Comparison of ENCODE assay signal across 14 mouse cellular contexts in genomic region chr1:162008631-162009067, GRCm38 (mm10). TPM values are rescaled to one million over a fixed set of nuclear protein-coding genes. Genes with fewer than 3 reads are reported as not detected.
DNase-seq lines count a peak whose midpoint lies in the region; ATAC-seq lines count a peak whose summit lies in the region.
"Had no signal": no experiment of that assay in that cellular context is flagged by ENCODE, and none has a peak within 500 bp of the region (broad histone marks: within the 10 kb centered on the region; RNA-seq: fewer than 3 reads in every experiment).

No protein-coding gene starts in this region.

- peak overlapping the region; percentile 69 for H3K27ac ChIP-seq in heart, embryonic 11.5 days (ENCODE audit: low read depth, low read length)
- H3K27ac ChIP-seq in embryonic facial prominence, embryonic 11.5 days (replicated peaks; ENCODE audit: low read depth, low read length), result peak overlapping the region; percentile 96
- peak overlapping the region; percentile 66 for H3K27ac ChIP-seq in heart, embryonic 15.5 days
- 0 out of 2 replicates have a peak overlapping the region, but pooled peaks have one; percentile 25 for H3K27ac ChIP-seq in midbrain, embryonic 13.5 days
- H3K27ac ChIP-seq: liver, embryonic 12.5 days had no signal

- H3K4me2 ChIP-seq in heart, embryonic 11.5 days, result no peak overlapping the region
- H3K4me2 ChIP-seq in embryonic facial prominence, embryonic 11.5 days (ENCODE audit: low read depth, low read length), result no peak overlapping the region
- H3K4me2 ChIP-seq in heart, embryonic 15.5 days, result no peak overlapping the region
- no peak overlapping the region for H3K4me2 ChIP-seq in midbrain, embryonic 13.5 days (replicated peaks)
- H3K4me2 ChIP-seq: liver, embryonic 12.5 days had no signal

- DNase-seq in heart, postnatal 4 days, result no peak
- peak; percentile 67 for DNase-seq in embryonic facial prominence, embryonic 11.5 days (ENCODE audit: low spot score)
- DNase-seq in urinary bladder, postnatal 10 days (ENCODE audit: low spot score), result no peak
- no peak for DNase-seq in cerebellum, adult 8-10 months
- DNase-seq: cerebellum, adult 18-20 months; kidney, postnatal 14 days; right cerebral cortex, postnatal 14 days; thymus, postnatal 36 days had no signal

- H3K4me3 ChIP-seq in heart, embryonic 11.5 days (ENCODE audit: low read depth, low read length), result no peak overlapping the region
- H3K4me3 ChIP-seq in embryonic facial prominence, embryonic 11.5 days (ENCODE audit: low read depth, low read length), result no peak overlapping the region
- H3K4me3 ChIP-seq in heart, embryonic 15.5 days, result no peak overlapping the region
- H3K4me3 ChIP-seq in midbrain, embryonic 13.5 days (replicated peaks), result no peak overlapping the region
- H3K4me3 ChIP-seq: liver, embryonic 12.5 days had no signal

- H3K4me1 ChIP-seq in heart, embryonic 11.5 days (ENCODE audit: control insufficient read depth, insufficient read depth, low read length), result peaks cover 36% of the 10 kb centered on the region
- H3K4me1 ChIP-seq in embryonic facial prominence, embryonic 11.5 days (ENCODE audit: control insufficient read depth, insufficient read depth, low read length), result peaks cover 10% of the 10 kb centered on the region
- peaks cover 42% of the 10 kb centered on the region for H3K4me1 ChIP-seq in heart, embryonic 15.5 days (replicated peaks)
- H3K4me1 ChIP-seq in midbrain, embryonic 13.5 days (replicated peaks), result peaks cover 27% of the 10 kb centered on the region
- H3K4me1 ChIP-seq: liver, embryonic 12.5 days had no signal

- ATAC-seq in heart, embryonic 11.5 days (replicated peaks; ENCODE audit: insufficient number of reproducible peaks, low FRiP score, low TSS enrichment), result no peak
- peak; percentile 50 for ATAC-seq in embryonic facial prominence, embryonic 11.5 days (replicated peaks; ENCODE audit: insufficient number of reproducible peaks, low FRiP score, low TSS enrichment, low read depth)
- no peak for ATAC-seq in heart, embryonic 15.5 days (replicated peaks; ENCODE audit: insufficient number of reproducible peaks, insufficient read depth, low FRiP score, low read depth)
- ATAC-seq in midbrain, embryonic 13.5 days, result peak; percentile 46; the same call in 1 of the 2 replicates
- ATAC-seq in cerebellum, adult (ENCODE audit: insufficient number of reproducible peaks, low FRiP score, low TSS enrichment), result no peak
- ATAC-seq: liver, embryonic 12.5 days had no signal

- no peaks in the 10 kb centered on the region for H3K36me3 ChIP-seq in heart, embryonic 11.5 days (ENCODE audit: control insufficient read depth, insufficient read depth, low read length)
- no peaks in the 10 kb centered on the region for H3K36me3 ChIP-seq in embryonic facial prominence, embryonic 11.5 days (replicated peaks; ENCODE audit: control insufficient read depth, insufficient read depth, low read depth, low read length)
- no peaks in the 10 kb centered on the region for H3K36me3 ChIP-seq in heart, embryonic 15.5 days
- H3K36me3 ChIP-seq in midbrain, embryonic 13.5 days, result 0 out of 2 replicates have a peak, but pooled peaks cover 9% of the 10 kb centered on the region
- H3K36me3 ChIP-seq: liver, embryonic 12.5 days had no signal

- 32% methylated on average over 8 of the region's 8 CpGs for WGBS in heart, embryonic 11.5 days (ENCODE audit: insufficient replicate concordance)
- 25% methylated on average over 8 of the region's 8 CpGs for WGBS in embryonic facial prominence, embryonic 11.5 days
- WGBS in heart, embryonic 15.5 days, result 36% methylated on average over 8 of the region's 8 CpGs
- 29% methylated on average over 8 of the region's 8 CpGs for WGBS in midbrain, embryonic 13.5 days

- no peaks in the 10 kb centered on the region for H3K9me3 ChIP-seq in heart, embryonic 11.5 days (replicated peaks; ENCODE audit: control insufficient read depth, low read length)
- no peaks in the 10 kb centered on the region for H3K9me3 ChIP-seq in embryonic facial prominence, embryonic 11.5 days (replicated peaks; ENCODE audit: control insufficient read depth, low read length)
- no peaks in the 10 kb centered on the region for H3K9me3 ChIP-seq in heart, embryonic 15.5 days (replicated peaks)
- no peaks in the 10 kb centered on the region for H3K9me3 ChIP-seq in midbrain, embryonic 13.5 days
- H3K9me3 ChIP-seq: liver, embryonic 12.5 days had no signal

- no peaks in the 10 kb centered on the region for H3K27me3 ChIP-seq in heart, embryonic 11.5 days (ENCODE audit: control insufficient read depth, insufficient read depth, low read length)
- H3K27me3 ChIP-seq in embryonic facial prominence, embryonic 11.5 days (ENCODE audit: control insufficient read depth, insufficient read depth, low read length), result no peaks in the 10 kb centered on the region
- H3K27me3 ChIP-seq in heart, embryonic 15.5 days, result no peaks in the 10 kb centered on the region
- no peaks in the 10 kb centered on the region for H3K27me3 ChIP-seq in midbrain, embryonic 13.5 days
- H3K27me3 ChIP-seq: liver, embryonic 12.5 days had no signal

- H3K9ac ChIP-seq in heart, embryonic 11.5 days (ENCODE audit: low read depth, low read length), result no peak overlapping the region
- peak overlapping the region; percentile 26; the same call in 1 of the 2 replicates for H3K9ac ChIP-seq in embryonic facial prominence, embryonic 11.5 days (replicated peaks; ENCODE audit: low read length)
- H3K9ac ChIP-seq in heart, embryonic 15.5 days, result no peak overlapping the region
- no peak overlapping the region for H3K9ac ChIP-seq in midbrain, embryonic 13.5 days (replicated peaks)
- H3K9ac ChIP-seq: liver, embryonic 12.5 days had no signal

RNA-seq across cellular contexts. Expression of gene 4930558K02Rik, which starts 29.2 kb away (rescaled TPM):
- not detected in 2 replicates for polyA plus RNA-seq in heart, embryonic 11.5 days (2014; fragmentation: Nextera tagmentation; extraction: Ambion mirVana)
- not detected for total RNA-seq in heart, postnatal 4 days (2021)
- not detected in 2 replicates for polyA plus RNA-seq in embryonic facial prominence, embryonic 11.5 days (2014; fragmentation: Nextera tagmentation; extraction: Ambion mirVana)
- not detected in 2 replicates for polyA plus RNA-seq in heart, embryonic 15.5 days (2015; fragmentation: Nextera tagmentation; extraction: Ambion mirVana)
- 0.21 TPM in 1 of 2 replicates, not detected in the other for polyA plus RNA-seq in midbrain, embryonic 13.5 days (2015; fragmentation: Nextera tagmentation; extraction: Ambion mirVana)
- total RNA-seq: monocyte, adult 5-6 weeks had no signal
- polyA plus RNA-seq: liver, embryonic 12.5 days had no signal

RNA-seq across cellular contexts. Expression of gene Pigc, which starts 39.7 kb away (rescaled TPM):
- polyA plus RNA-seq in heart, embryonic 11.5 days (2014; fragmentation: Nextera tagmentation; extraction: Ambion mirVana), result 25.8 and 29.8 TPM in 2 replicates
- total RNA-seq in heart, postnatal 4 days (2021), result 10 to 100 TPM; 14.8 to 16.7 TPM
- 37.5 and 41.4 TPM in 2 replicates for polyA plus RNA-seq in embryonic facial prominence, embryonic 11.5 days (2014; fragmentation: Nextera tagmentation; extraction: Ambion mirVana)
- polyA plus RNA-seq in heart, embryonic 15.5 days (2015; fragmentation: Nextera tagmentation; extraction: Ambion mirVana), result 25.4 and 29.3 TPM in 2 replicates
- 36.4 and 39.1 TPM in 2 replicates for polyA plus RNA-seq in midbrain, embryonic 13.5 days (2015; fragmentation: Nextera tagmentation; extraction: Ambion mirVana)

Comparison
In these comparisons a context has a peak if more than half of its experiments do, and no peak if none do; other contexts are left out.
1. ATAC-seq: peak in embryonic facial prominence, embryonic 11.5 days (single experiment) and midbrain, embryonic 13.5 days (single experiment); none in heart, embryonic 11.5 days (single experiment), heart, embryonic 15.5 days (single experiment) and cerebellum, adult (single experiment).
2. H3K27ac ChIP-seq: peak in every context shown above with its lines; median percentile 96 in embryonic facial prominence, embryonic 11.5 days; 69 in heart, embryonic 11.5 days; 66 in heart, embryonic 15.5 days; 25 in midbrain, embryonic 13.5 days.